Mouse (Mus musculus) gastrocnemius, postnatal 14 days (tissue): Measurements from ENCODE around the gene Dpysl5. TPM values are rescaled to one million over a fixed set of nuclear protein-coding genes. Genes with fewer than 3 reads are reported as not detected.

Experiments used
- DNase-seq: peaks from one replicate; pipeline ENCODE4 v3.0.0; 2021; ENCODE audit warnings: mixed read lengths
- intact Hi-C: fragments of 180-260 bp; cut with DNase I; formaldehyde crosslinking; loops from one replicate; pipeline ENCODE4 v1.15.1; 2025; ENCODE audit warnings: low total_unique reads
- total RNA-seq, 2 experiments: library from RNA; stranded (reverse); gene quantifications; 2 replicates each; pipeline ENCODE4 v1.2.3; 2021

Dpysl5 gene
- total RNA-seq, 2 experiments from 2014 or later, result 1.6 to 2.0 TPM

DNA sequence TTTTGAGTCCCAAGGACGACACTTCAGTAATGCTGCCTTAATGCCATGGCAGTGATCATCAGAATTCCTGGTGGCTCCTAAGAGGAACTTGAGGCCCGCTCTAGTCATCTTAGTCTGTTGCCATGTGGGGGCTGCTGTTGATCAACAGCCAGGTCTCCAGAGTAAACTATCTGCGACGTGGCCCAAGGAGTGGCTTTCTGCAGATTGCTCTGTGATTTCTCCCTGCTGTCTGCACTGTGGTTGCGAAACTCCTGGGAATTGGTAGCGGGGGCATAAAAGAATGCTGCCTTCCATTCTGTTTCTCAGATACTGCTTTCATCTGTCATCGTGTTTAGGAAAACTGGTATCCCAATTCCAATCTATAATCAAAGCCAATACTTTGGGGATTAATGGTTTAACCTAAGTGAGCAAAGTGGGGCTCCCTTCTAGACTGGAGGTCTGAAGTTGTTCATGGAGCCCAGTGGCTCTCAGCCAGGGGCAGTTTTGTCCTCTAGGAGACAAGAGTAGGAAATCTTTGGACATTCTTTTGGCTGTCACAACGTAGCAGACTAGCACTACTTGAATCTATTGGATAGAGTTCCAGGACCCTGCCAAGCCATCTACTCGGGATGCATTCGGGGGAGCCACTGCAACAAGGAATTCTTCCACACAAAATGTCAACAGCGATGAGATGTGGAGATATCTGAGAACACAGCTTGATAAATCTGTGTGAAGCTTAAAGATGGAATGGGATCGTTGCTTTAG lies 91.5 kb downstream of the Dpysl5 start:
- DNase-seq, result no peak
- intact Hi-C loops, result loop anchor here (5.0 kb wide), 1 partner anchor 199 kb away; no protein-coding TSS in a partner anchor

DNA sequence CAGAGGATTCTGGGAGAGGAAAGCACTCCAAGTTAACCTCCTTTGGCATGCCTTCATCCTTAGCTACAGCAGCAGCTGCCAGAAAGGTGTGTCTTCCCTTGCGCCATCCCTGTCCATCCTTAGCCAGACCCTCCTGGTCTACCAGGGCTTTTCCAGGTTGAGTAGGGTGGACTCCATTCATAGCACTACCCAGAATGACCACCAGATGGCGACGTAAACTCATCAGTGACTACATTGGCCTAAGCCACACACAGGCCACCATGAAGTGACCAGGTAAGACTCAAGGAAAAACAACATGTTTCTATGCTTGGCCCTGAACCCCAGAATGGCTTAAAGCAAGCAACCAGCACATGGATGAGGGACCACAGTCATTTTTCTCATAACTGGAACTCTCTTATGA lies 94.7 kb downstream of the Dpysl5 start:
- DNase-seq, result peak; percentile 84
- intact Hi-C loops, result loop anchor here (2.0 to 5.0 kb wide), 3 partner anchors 51 to 106 kb away; partner anchors contain the start of gene Emilin1

DNA sequence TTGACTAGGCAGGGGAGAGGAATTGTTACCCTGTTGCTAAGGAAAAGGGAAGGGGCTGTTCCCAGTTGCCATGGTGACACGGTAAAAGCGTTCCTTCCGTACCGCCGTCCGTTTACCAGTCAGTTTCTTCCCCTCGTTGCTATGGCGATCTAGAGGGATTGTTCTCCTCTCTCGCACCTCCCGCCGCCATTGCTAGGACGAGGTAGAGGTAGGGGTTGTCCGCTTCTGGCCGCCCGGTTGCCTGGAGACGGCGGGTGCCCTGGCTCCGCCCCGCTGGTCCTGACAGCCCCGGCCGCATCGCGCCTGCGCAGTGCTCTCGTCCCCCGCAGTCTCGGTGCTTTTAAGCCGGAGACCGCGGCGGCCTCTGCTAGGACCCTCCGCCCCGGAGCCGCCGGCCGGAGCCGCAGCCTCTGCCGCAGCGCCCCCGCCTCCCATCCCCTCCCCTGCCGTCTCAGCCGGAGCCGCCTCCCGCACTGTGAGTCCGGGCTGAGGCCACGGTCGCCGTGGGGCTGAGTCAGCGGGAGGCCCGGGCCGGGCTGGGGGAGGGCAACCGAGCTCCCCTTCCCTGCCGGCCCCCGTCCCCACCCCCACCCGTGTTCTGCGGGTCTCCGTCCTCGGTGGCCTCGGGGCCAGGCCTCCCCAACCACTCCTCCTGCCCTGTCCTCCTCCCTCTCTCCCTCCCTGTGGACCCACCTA lies 103.2 kb downstream of the Dpysl5 start, which contains the start of gene Mapre3:
Mapre3 (plus strand) TSS at position 218 of the 696 bp plus-strand sequence.
- intact Hi-C loops, result no loop called here
- DNase-seq, result peak; percentile 92

DNA sequence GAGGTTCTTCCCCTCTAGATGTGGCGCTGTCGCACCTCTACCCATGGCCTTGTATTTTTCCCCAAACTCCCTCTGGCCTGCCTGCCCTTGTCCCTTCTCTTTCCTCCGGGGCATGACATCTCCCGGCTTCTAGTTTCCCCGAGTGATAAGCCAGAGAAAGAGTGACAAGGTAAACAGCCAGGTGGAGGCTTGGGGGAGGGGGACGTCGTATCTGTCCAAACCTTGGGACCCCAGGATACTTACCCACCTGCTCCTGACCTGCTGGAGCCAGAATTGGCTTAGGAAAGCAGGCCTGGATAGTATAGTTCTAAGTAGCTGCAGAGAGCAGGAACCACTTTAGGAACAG lies 103.7 kb downstream of the Dpysl5 start:
- intact Hi-C loops, result no loop called here
- no peak for DNase-seq

DNA sequence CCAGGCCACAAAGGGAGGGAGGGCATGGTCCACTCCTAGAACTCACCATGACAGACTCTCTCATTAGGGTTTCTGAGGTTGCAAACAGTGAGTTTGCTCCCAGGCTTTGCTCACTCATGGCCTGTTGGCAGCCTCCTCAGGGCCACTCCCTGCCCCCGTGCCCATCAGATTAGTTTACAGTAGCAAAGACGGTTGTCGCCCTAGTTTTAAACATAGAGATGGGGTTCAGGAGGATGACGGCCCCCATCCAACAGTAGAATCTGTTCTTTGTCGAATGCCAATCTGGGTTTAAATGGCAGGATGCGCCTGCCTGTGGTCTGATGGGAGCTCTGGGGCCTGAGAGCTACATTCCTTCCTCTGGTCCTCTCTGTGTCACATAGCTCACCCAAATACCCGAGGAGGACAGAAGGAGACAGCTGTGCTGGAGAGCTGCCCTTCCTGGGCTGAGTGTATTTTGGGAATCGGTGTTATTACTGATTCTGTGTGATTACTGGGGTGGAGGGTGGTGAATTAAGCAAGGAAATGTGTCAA lies 105.0 kb downstream of the Dpysl5 start:
- intact Hi-C loops, result no loop called here
- peak; percentile 52 for DNase-seq

DNA sequence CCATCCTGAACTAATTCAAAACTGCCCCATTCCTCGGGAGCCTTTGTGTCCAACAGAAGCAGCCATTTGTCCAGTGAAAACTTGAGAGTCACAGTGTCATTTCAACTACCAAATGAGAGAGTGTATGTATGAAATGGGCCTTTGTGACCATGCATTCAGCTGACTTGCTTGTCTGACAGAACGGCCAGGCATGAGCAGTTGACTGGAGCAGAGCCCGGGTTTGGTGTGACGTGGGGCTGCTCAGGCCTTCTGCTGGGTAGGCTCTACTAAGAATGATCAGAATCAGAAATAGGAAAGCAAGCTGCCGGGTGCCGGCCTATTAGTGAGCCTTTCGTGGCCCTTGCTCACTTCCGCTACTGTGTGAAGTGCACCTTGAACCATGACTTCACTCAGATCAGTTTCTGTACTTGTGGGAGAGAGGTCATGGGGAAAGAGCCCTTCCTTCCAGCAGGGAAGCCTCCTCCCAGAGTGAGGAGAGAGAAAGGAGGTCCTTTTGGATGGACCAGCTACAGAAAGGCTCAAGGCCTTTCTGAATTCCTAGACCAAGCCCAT lies 107.5 kb downstream of the Dpysl5 start:
- no peak for DNase-seq
- intact Hi-C loops, result no loop called here

DNA sequence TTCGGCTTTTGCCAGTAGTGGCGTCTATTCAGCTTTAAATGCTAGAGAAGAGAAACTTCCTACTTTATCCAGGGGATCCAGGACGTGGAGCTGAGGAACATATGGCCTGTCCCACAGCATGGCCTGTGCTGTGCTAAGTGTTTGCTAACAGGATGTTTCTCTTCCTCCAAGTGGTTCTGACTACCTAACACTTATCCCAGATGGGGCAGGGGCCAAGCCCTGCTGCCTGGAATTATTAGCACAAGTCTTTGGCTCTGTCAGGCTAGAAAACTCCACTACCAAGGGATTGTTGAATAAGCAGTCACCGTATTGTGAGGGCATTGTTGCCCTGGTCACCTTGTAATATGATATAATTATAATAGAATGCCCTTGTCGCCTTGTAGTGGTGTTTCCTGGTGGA lies 111.3 kb downstream of the Dpysl5 start:
- intact Hi-C loops, result no loop called here
- DNase-seq, result no peak

DNA sequence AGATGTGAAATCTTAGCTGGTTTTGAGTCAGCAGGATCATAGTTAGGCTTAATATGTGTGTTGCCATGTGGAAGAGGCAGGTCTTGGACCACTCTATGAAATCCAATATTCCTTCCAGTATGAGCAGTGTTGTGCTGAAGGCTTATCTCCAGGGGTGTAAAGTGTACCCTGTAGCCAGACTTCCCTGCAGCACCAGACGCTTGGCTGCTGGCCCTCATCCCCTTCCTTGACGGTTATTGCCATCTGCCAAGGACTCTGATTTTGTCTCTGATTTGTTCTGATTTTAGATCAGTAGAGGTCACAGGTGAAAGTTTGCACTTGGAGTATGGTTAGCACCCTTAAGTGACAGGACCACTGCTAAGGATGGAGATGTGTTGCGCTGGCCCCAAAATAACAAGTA lies 111.7 kb downstream of the Dpysl5 start:
- intact Hi-C loops, result no loop called here
- DNase-seq, result no peak

DNA sequence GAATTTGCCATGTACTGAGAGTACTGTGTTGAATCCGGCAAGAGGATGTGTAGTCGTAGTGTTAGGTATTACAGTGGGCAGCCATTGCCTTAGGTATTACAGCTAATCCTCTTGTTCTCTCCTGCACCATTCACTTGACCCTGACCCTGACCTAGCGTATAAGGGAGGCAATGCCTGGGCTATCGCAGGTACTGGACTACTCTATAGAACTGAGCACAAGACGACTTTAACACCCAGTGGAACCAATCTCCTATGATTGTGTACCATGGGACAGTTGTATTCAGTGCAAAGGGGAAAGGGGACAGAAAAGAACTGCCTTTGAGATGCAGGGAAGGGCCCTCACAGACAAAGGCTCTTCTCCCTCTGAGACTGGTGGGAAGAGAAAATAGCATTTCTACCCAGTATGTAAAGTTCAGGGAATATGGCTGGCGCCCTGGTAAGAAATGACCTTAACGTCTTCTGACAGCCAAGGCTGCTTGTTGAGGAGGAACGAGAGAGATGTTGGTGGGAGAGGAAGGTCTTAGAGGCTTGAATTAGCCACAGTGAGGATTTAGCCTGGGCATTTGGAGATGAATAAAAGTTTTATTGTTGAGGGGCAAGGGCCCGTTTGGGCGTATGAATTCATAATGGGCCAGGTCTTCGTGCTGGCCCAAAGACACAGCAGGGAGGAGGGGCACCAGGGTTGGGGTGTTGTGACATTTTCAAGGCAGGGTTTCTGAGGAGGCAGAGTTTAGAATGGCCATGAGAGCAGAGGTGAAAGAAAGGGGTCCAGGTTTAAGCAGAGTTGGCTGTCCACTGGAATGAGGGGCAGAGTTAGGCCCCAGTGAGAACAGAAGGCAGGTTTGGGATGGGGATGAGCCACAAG lies 113.0 kb downstream of the Dpysl5 start:
- intact Hi-C loops, result no loop called here
- DNase-seq, result no peak

DNA sequence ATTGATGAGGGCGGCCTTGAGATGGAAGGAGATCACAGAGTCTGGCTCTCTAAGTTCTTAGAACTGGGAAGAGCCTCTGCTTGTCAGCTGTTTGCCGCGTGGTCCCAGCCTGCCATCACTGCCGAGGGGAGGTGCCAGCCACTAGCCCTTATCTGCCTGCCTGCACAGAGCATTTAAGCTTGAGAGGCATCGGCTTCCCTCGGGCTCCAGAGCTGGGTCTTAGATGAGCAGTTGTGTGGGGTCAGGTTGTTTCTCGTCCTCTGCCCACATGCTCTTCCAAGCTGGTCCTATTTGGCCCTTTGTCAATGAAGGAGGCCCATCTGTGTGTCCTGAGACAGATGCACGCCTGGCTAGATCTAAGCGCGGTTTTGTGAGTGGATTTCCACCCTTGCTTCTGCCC lies 113.8 kb downstream of the Dpysl5 start:
- intact Hi-C loops, result no loop called here
- peak; percentile 45 for DNase-seq

DNA sequence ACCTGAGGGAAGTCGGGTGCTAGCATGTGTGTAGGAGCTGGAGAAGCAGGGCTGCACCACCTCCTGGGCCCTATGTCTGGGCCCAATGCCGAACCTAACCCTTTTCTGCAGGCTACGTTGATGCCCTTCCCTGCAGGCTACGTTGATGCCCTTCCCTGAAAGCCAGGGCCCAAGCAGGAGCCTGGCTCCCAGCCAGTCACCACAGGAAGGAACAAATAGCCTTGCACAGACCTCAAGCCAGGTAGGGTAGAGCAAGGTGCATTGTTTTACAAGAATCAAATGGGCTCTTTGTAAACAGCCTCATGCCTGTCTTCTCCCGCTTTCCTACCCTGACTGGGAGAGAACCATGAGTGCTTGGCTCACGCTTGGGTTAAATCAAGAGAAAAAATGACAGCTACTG lies 114.5 kb downstream of the Dpysl5 start:
- intact Hi-C loops, result no loop called here
- DNase-seq, result no peak

DNA sequence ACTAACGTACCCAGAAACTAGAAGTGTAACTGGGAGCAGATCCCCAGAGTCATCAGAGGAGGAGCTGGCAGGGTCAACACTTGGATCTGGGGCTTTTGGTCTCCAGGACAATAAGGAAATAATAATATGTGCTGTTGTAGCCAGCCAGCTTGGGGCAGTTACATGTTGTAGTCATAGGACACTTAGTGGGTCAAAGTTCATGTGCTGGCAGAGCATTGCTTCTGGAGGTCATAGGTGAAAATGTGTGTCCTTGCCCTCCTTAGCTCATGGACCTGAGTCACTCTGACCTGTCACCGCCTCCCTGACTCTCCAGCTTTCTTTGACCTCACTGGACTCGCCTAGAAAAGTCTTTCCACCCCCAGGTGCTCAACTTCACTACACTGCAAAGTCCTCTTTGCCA lies 122.1 kb downstream of the Dpysl5 start:
- intact Hi-C loops, result no loop called here
- no peak for DNase-seq

DNA sequence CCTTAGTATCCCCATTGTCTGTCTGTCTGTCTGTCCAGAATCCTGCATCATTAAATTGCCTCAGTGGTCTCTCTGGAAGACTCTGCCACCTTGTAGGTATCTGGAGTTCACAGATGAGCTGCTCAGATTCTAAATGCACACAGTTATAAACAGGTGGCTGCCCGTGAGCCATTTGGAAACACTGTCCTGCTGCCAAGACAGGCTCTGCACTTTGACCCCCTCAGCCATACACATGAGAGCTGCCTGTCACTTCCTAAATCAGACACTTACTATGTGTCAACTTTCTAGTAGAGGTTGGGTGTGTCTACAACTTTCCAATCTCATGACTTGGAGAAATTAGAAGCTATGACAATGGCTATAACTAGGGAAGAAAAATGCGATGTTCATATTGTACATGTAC lies 128.4 kb downstream of the Dpysl5 start:
- intact Hi-C loops, result no loop called here
- DNase-seq, result no peak

DNA sequence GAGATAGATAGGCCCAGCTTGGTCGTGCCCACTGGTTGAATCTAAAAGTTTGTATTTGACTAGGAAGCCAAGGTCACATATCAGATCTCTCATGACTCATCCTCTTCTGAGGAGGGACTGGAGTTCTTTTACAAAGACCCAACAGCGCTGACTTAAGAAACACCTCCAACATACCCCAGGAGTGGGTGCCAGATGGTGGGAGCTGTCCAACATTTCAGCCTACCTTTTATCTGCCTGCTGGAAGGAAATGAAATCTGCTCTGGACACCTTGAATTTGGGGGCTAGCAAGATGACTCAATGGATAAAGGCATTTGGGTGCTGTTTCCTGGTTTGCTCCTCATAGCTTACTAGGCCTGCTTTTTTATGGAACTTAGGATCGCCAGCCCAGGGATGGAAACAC lies 130.5 kb downstream of the Dpysl5 start:
- intact Hi-C loops, result no loop called here
- no peak for DNase-seq

Other genes starting within 250 kb of the Dpysl5 start
- gene Otof, start 249.6 kb upstream of the Dpysl5 start, total RNA-seq, result under 1 TPM; 0.12 to 0.20 TPM
- gene 1700001C02Rik, start 245.5 kb upstream of the Dpysl5 start, total RNA-seq, result not detected
- not detected for gene Cib4, start 165.7 kb upstream of the Dpysl5 start, total RNA-seq
- 1 to 10 TPM in 1 of 2 experiments, under 1 TPM in 1; 0.42 to 1.2 TPM for gene Kcnk3, start 123.4 kb upstream of the Dpysl5 start, total RNA-seq
- gene Slc35f6, start 63.6 kb upstream of the Dpysl5 start, total RNA-seq, result 10 to 100 TPM; 11.8 to 13.8 TPM
- 10 to 100 TPM in 1 of 2 experiments, 1 to 10 TPM in 1; 7.0 to 10.2 TPM for gene Cenpa, start 44.8 kb upstream of the Dpysl5 start, total RNA-seq
- gene Mapre3, start 103.1 kb downstream of the Dpysl5 start, total RNA-seq, result 10 to 100 TPM; 59.6 to 61.7 TPM
- gene Tmem214, start 156.4 kb downstream of the Dpysl5 start, total RNA-seq, result 10 to 100 TPM; 33.5 to 37.4 TPM
- gene Agbl5, start 177.1 kb downstream of the Dpysl5 start, total RNA-seq, result 1 to 10 TPM; 1.8 to 2.6 TPM
- gene Ost4, start 196.2 kb downstream of the Dpysl5 start, total RNA-seq, result 100 to 1,000 TPM; 119 to 134 TPM
- 10 to 100 TPM; 25.7 to 31.3 TPM for gene Emilin1, start 201.8 kb downstream of the Dpysl5 start, total RNA-seq
- 10 to 100 TPM; 31.4 to 32.7 TPM for gene Khk, start 209.9 kb downstream of the Dpysl5 start, total RNA-seq
- gene Cgref1, start 234.0 kb downstream of the Dpysl5 start, total RNA-seq, result 1 to 10 TPM; 4.5 to 7.7 TPM
- gene Preb, start 248.8 kb downstream of the Dpysl5 start, total RNA-seq, result 10 to 100 TPM; 77.5 to 90.5 TPM